Mouse (Mus musculus): Measurements from ENCODE around the gene Olfr1340.

DNA sequence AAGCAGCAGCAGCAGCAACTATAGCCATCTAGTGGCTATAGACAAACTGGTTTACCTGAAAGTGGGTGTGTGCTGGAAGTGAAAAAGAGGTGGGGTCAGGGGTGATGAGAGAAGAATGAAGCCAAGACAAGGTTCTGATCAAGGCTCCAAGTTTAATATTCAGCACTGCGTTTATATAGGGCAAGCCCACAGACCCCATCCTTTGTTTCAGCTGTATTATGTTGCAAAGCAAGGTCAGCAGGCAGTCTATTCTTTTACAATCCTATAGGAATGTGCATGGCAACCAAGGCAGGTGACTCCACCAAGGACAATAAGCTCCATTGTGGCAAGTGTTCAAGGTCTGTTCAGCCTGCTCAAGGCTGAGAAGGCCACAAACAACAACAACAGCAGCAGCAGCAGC, 8.3 kb upstream of the Olfr1340 start:
- no peak for TF ChIP-seq GATA1 (IDR thresholded peaks at IDR 0.05; ENCODE audit: low read length)
- no peak for TF ChIP-seq TAL1 (IDR thresholded peaks at IDR 0.05; ENCODE audit: low read length)

All from erythroblast, embryonic 14.5 days (primary cell).